Mouse (Mus musculus): ENCODE measurements around the gene Cck. TPM values are rescaled to one million over a fixed set of nuclear protein-coding genes. Genes with fewer than 3 reads are reported as not detected.

Cck gene
- polyA plus RNA-seq, 1 experiment from 2014 or later = 0.85 TPM

Other genes starting within 250 kb of the Cck start
- gene Ulk4, start 218.5 kb downstream of the Cck start, polyA plus RNA-seq (2014; fragmentation: Nextera tagmentation; extraction: Ambion mirVana) = 147 and 159 TPM in 2 replicates
- gene Trak1, start 198.2 kb downstream of the Cck start, polyA plus RNA-seq (2014; fragmentation: Nextera tagmentation; extraction: Ambion mirVana) = 9.3 and 11.7 TPM in 2 replicates
- gene Lyzl4, start 146.4 kb upstream of the Cck start, polyA plus RNA-seq (2014; fragmentation: Nextera tagmentation; extraction: Ambion mirVana) = not detected in 2 replicates
- gene Vipr1, start 147.0 kb upstream of the Cck start, polyA plus RNA-seq (2014; fragmentation: Nextera tagmentation; extraction: Ambion mirVana) = 0.27 and 0.69 TPM in 2 replicates
- 10.7 and 11.8 TPM in 2 replicates for gene Sec22c, start 209.8 kb upstream of the Cck start, polyA plus RNA-seq (2014; fragmentation: Nextera tagmentation; extraction: Ambion mirVana)
- 99.8 and 103 TPM in 2 replicates for gene Ss18l2, start 214.6 kb upstream of the Cck start, polyA plus RNA-seq (2014; fragmentation: Nextera tagmentation; extraction: Ambion mirVana)
- 65.1 and 69.0 TPM in 2 replicates for gene Nktr, start 223.5 kb upstream of the Cck start, polyA plus RNA-seq (2014; fragmentation: Nextera tagmentation; extraction: Ambion mirVana)

Measured in limb, embryonic 11.5 days (tissue).